Mouse (Mus musculus) c-Kit-negative CD71-positive TER-119-positive erythroid progenitor cells, embryonic 14.5 days (primary cell): Measurements from ENCODE around the gene Ksr1.

Experiments
- DNase-seq: peaks from one replicate; pipeline ENCODE4 v3.0.0-alpha.2; 2013; ENCODE audit warnings: low read depth, low spot score

Gene Ksr1

DNA sequence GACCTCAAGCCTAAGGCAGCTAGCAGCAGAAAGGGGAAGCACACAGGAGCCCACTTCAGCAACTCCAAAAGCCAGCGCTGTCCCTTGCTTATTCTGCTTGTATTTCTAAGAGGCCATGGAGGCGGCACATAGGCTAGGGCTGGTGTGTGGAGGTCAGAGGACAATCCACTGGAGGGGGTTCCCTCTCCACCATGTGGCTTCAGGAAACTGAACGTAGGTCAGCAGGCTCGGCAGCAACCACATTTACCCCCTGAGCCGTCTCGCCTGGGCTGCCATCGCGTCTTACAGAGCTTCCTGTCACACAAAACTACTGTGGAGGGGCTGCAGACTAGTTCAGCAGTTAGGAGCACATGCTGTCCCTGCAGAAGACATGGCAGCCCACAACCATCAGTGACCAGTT is 20.4 kb downstream of the Ksr1 start:
- no peak for DNase-seq

DNA sequence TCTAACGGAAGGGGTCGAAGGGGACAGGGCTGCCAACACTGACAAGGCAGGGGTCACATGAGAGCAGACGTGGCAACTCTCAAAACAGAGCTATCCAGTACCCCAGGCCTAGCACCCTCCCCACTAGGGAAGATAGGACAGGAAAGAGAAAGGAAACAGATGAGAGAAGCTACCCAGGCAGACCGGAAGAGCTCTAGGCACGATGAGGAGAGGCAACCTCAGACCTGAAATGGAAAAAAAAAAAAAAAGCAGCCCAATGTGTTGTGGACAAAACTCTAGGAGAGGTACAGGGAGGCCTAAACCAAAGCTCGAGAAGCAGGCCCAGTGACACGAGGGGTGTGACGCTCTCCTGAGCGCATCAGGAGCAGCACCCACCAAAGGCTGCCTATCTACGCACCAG is 23.7 kb downstream of the Ksr1 start:
- no peak for DNase-seq

DNA sequence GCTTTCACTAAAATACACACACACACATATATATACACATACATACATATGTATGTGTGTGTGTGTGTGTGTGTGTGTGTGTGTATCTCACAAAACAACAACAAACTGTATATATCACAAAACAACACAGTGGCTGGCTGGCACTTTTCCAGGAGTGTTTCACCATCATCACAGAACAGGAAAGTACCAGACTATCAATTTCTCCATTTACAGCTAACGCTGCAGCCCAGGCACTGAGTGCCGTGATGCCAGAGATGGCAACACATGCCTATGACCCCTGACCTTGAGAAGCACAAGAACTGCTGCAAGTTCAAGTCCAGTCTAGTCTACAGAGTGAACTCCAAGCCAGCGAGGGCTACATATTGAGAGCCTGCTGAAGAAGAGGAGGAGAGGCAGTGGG is 26.1 kb downstream of the Ksr1 start:
- no peak for DNase-seq

DNA sequence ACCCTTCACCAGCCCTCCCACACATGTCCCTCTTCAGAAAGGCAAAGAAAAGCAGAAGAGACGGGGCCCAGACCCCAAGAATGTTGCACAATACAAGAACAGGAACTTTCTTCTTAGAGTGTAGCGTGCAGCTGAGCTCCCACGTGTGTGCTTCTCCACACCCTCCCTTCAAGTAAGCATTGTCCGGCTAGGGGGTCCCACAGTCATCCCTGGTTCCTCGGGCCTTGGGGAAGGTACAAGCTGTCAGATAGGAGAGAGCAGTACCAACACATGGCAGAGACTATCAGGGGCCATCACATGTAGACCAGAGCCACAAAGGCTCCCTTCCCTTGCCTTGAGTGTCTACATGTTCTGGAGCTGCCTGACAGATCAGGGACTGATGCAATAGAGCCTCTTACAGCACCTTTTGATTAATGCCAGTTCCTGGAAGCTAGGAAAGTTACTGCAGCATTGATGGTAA is 27.3 kb downstream of the Ksr1 start:
- no peak for DNase-seq

DNA sequence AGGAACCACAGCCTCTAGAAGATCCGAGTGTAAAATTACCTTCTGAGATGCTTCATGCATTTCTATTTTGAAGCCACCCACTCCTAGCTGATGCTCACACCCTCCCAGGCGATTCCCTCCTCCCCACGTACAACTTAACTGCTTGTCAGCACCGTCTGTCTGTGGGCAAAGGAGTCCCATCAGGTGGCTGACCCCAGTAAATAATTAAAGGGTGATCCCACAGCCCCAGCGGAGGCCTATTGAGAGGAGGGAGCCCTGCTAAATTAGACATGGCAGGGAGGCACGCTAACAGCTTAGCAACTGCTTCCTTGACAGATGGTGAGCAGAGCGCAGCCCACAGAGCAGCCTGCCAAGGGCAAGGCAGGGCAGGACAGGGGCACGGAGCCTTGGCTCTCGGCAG is 29.5 kb downstream of the Ksr1 start:
- DNase-seq, result no peak

DNA sequence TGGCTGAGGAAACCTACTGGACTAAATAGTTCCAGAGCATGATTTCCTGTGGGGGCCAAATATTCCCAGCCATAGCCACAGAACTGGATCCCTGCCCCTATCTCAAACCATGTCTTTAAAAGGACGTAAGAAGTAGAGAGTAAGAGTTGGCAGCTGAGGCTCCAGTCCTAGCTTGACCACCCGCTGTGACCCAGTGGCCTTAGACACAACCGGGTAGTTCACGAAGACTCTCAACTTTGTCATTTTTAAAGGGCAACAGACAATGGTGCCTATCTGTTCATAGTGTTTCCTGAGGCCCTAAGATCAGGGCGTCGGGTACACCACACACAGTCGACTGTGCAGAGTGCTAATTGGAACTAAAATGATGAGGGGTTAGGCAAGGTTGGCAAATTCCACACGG is 30.5 kb downstream of the Ksr1 start:
- no peak for DNase-seq

DNA sequence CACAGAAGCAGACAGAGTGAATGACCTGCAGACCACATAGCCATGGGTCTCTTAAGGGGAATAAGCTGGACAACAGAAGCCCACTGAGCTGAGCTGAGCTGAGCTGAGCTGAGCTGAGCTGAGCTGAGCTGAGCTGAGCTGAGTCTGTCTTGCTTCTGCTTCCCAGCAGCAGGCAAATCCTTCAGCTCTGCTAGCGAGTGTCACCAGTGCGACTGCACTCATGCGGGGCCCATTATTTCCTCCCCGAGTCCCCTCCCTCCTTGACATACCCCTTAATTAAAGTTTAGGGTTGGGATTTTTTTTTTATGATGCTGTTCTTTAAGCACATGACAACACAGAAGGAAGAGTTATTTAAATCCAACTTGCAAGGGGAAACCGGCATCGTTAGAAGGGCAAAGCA is 32.1 kb downstream of the Ksr1 start:
- no peak for DNase-seq

DNA sequence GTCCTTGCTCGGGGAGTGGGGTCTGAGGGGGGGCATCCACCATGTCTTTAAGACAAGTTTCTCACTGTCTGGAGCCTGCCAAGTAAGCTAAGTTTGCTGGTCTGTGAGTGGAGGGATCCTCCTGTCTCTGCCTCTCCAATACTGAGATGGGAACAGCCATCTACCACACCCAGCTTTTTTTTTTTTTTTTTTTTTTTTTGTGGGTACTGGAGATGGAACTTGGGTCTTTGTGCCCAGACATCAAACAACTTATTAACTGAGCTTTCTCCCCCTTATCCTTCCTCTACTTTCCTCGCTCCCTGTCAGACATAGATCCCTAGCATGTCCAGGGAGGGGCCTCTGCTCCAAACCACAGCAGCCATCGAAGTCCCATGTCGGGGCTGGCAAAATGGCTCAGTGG is 32.8 kb downstream of the Ksr1 start:
- no peak for DNase-seq

DNA sequence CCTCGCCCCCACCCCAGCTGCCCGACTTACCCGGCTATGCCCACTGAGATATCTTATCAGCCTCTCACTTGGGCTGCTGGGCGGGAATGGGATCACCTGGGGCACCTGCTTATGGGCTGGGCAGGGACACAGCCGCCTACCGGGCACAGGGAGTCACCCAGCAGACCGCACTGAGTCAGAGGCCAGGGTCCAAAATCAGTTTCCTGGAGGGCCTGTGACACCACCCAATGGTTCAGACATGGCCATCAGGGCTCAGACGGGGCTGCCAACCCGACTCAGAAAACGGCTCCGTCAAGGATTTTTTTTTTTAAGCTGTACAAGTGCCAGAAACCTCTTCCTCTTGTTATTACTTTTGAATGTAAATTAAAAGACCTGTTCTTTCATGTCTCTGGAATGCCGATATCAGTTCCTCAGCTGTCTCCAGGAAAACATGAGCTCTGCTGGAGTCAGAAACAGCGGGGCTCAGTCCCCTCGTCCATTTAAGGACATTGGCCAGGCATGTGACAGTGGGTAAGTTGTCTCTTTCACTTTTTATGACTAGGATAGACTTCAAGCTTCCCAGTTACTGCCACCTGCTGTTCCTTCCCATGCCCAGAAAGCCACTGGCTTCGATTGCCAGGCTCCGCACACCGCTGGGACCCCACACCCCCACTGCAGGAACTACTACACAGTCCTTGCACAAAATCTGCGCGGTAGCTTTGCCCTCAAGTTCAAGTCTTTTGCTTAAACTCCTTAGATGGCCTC is 33.5 kb downstream of the Ksr1 start:
- no peak for DNase-seq

DNA sequence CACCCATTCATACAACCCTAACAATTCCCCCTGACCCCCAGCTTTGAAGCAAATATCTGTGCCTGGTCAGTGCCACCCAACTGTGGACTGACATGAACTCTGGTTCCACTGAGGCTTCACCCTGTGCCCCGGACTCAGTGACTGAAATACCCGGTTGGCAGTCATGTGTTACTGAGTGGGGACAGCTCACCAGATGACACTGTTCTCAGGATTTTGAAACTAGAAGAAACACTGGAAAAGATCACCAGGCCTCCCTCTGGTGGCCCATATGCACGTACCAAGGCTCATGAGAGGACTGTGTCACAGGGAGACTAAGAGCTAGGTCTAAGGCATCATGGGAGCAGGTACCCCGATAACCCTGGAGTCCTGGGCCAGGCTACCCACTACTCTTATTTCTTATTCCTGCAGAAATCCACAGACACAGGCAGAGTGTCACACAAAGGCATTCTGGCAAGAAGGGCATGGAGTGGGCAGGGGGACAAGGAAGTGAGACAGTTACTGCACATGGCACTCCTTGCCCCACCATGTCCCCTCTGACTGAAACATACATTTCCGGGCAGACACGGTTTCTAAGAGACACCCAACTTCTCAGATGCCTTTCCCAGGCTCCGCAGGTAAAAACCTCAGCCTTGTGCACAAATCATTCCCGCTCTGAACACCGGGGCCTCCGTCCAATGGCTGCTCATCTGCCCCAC is 34.2 kb downstream of the Ksr1 start:
- no peak for DNase-seq

DNA sequence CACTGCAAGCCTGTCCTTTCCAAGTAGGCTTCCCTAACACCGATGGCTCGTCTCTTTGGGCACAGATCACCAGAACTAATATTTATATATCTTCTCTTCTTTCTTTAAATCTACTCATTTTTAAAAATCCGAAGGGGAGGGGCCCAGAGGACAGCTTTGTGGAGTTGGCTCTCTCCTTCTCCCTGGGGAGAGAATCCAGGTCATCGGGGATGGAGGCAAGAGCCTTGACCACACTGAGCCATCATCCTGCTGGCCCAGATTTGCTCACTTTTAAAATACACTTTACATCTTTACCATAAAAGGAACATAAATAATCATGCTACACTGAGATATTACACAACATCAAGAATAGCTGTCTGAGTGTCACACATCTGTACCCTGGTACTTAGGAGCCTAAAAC is 35.8 kb downstream of the Ksr1 start:
- no peak for DNase-seq

DNA sequence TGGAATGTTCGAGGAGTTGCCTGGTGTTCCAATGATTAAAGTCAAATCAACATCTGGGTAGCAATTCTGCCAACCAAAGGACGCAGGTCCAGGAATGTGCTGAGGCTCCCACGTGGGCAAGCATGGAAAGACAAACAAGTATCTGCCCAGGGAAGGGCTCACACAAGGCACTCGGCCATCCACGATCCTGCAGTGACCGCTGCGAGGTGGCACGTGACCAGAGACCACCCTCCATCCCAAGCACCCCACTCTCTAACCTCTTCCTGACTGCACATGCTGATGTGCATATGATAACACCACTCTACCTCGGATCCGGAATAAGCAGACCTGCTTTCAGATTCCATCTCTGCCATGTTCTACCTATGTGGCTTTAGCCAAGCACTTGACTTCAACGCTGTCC is 38.3 kb downstream of the Ksr1 start:
- no peak for DNase-seq

DNA sequence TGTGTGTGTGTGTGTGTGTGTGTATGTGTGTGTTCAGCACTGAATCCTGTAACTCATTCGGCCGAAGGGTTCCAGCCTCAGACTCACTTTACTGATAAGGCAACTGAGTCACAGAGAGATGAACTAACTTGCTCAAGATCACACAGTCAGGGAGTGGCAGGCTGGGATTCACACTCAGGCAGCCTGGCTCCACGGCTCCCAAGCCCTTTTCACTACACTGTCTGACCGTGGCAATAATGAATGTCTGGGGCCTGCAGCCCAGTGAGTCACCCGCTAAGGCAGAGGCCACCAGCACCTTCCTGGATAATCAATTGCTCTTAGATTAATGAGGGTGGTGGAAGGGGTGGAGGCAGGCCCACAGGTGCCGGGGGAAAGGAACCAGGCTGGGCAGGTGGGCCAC is 41.2 kb downstream of the Ksr1 start:
- no peak for DNase-seq

DNA sequence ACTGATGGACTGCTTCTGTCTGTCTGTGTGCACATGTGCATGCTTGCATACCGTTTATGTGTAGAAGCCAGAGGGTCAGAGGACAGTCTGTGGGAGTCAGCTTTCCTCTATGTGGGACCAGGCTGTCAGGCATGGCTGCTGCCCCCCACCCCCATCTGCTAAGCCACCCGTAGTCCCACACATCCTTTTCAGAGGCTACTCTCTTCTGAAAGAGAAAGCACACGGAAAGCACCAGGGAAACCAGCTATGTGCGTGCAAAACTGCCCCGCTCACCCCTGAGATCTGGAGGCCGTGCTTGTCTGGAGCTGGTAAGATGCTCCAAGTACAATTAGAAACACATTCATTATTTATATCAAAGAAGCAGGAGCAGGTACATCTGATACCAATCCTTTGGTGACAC is 41.7 kb downstream of the Ksr1 start:
- no peak for DNase-seq

DNA sequence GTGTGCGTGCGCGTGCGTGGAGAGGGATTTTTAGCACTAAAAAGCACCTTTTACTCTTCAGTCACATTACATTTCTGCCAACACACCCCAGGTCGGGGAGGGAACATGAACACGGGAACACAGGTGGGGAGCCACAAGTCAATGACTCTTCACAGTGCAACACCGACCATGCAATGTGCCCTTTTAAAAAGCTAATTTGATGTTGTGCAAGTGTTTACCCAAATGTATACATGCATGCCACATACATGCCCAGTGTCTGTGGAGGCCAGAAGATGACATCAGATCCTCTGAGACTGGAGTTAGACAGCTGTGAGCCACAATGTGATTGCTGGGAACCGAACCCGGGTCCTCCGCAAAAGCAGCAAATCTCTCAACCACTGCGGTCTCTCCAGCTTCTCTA is 42.1 kb downstream of the Ksr1 start:
- no peak for DNase-seq

DNA sequence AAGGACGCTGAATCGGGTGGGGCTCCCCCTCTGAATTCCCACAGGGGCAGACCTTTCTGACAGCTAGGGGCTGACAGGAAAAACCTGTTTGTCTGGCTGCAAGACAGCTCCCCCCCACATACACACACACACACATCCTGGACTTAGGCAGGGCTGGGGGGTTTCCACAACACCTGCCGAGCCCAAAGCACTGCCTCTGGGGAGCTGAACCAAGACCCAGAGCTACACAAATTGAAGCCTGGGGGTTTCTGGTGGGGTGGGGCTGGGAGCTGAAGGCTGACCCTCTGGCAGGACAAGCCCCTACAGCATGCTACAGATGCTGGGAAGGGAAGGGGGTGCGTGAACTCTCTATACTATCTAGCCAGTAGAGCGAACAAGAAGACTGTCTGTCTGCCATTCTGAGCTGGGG is 42.7 kb downstream of the Ksr1 start:
- no peak for DNase-seq

DNA sequence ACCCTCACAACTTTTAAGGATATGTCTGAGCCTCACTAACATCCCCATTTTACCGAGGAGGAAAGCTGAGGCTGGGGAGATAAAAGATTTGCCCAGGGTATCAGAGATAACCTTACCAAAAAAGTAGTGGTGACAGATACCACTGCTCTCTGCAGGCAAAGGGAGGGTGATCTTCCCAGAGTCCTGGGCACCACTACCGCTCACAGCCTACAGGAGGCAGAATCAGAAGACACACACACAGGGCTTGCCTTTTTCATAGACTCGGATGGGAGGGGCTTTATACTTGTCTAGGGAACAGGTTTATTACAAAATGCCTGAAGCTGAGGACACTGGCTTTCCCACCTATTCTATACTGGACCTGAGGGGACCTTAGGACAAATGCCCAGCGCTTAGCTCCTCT is 43.9 kb downstream of the Ksr1 start:
- DNase-seq, result no peak

DNA sequence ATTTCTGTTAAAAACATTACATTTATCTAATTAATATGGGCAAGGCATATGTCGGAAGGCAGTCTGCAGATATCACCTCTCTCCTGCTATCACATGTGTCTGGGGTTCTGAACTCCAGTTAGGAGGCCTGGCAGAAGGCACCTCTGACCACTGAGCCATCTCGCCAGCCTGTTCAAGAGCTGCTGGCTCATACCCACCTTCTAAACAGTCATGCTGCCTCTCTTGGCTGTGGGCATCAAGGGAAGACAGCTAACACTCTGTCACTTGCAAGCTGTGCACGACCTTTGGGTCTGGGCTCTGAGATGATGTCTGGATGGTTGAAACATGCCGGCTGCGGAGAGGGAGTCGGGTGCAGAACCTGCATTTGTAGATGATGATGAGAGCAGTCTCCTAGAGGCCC is 44.6 kb downstream of the Ksr1 start:
- no peak for DNase-seq

DNA sequence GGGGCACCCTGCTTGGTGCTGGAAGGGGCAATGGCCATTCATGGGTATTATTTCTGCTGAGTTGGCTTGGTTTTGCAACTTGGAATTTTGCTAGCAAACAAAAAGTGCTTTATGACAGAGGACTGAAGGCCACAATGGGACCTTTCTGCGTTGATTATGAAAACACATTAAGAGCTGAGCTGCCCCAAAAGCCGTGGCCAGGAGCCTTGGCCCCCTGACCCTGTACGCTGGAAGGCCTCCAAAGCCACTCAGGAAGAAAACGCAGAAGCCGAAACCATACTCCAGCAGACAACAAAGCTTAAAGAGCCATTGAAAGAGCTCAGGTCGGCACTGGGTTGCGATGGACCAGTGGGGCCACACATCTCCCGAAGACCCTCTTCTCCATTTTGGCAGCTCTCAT is 47.2 kb downstream of the Ksr1 start:
- DNase-seq, result no peak

DNA sequence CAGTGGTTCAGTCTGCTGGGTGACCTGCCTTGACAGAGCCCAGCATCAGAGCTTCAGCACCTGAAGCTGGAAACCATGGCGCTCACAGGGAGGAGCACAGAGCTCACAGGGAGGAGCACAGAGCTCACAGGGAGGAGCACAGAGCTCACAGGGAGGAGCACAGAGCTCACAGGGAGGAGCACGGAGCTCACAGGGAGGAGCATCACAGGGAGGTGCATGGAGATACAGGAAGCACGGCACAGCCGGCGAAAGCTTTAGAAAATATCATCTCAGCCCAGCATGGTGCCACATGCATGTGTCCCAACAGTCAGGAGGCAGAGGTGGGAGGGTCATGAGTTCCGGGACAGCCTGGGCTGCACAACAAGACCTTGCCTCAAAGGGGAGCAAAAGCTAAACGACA is 48.5 kb downstream of the Ksr1 start:
- DNase-seq, result no peak

DNA sequence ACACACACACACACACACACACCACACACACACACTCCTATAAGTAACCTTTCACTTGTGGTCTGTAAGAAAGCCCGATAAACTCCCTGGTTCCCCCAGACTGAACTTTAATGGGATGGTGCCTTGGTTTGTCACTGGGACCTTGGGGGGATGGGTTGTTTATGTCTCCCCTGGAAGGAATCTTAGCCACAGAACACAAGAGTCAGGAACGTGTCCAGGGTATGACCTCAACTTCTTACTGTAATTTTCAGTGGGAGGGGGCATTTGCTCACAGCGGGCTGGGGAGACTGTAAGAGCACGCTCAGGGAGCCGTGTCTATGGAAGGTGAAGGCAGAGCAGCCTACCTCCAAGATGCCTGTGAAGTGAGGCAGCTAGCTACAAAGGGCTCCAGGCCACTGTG is 49.5 kb downstream of the Ksr1 start:
- no peak for DNase-seq

DNA sequence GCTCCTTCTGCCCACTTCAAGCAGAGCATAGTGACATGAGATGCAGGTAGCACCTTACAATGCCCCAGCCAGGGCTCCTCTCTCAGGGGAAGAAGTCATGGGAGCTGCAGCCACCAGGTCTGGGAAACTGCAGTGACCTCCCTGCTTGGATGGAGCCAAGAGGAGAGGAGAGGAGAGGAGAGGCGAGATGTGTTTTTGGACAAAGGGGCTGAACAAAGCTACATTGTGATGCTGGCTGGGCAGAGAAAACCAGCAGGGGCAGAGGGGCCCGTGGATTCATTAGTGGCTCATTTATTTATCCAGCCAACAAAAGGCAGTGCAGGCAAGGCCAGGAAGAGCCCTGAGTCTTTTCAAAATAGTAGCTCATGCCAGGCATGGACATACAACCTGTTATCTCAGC is 50.5 kb downstream of the Ksr1 start:
- DNase-seq, result no peak

DNA sequence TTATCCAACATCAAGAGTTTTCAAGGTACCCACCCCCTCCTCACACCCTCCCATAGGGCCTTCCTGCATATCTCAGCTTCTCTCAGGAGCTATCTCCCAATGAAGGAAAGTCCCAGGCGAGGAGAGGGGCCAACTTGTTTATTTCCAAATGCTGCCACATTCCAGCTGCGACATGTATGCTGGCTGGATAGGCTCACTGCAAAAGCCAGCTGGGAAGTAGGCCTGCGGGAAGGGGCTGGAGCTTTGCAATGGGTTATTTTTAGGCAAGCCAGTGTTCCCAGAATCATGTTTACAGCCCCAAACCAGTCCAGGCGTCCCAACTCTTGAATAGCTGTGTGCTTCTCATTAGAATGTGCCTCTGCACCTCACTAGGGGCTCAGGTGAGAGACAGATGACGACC is 51.5 kb downstream of the Ksr1 start:
- no peak for DNase-seq
